Mouse (Mus musculus) left cerebral cortex, adult 2 months (tissue): ENCODE measurements at regions not wholly inside any gene's neighbourhood (a gene's known extent, or its start where the extent isn't known, plus 50 kb on each side); places are given as distances from the start of the nearest gene placed in this dataset.

Experiments used
- DNase-seq, 2 experiments: peaks; one replicate each; pipeline ENCODE4 v3.0.0; 2021 to 2022; ENCODE audit warnings: low spot score in 2 of 2, mixed read lengths in 1 of 2; ENCODE audit errors: extremely low spot score in 1 of 2
- H3K27ac ChIP-seq: fragments of 200-600 bp; 2 replicates; pipeline ENCODE4 v1.8.1; 2022
- H3K4me3 ChIP-seq: fragments of 200-600 bp; 2 replicates; pipeline ENCODE4 v1.8.1; 2022
- CTCF ChIP-seq: fragments of 200-600 bp; IDR thresholded peaks from 2 replicates; pipeline ENCODE4 v1.8.1; 2022; ENCODE audit warnings: antibody characterized with exemption, mild to moderate bottlenecking, moderate library complexity
- intact Hi-C: fragments of 180-260 bp; cut with DNase I; formaldehyde crosslinking; loops from one replicate; pipeline ENCODE4 v1.15.1; 2025

- no peak overlapping the region for H3K4me3 ChIP-seq
- intact Hi-C loops = loop anchor here (1.0 to 2.0 kb wide), 2 partner anchors 87 to 209 kb away; partner anchors contain the start of gene Zfp827
- H3K27ac ChIP-seq = peak overlapping the region; percentile 63; the same call in 1 of the 2 replicates
- no peak for TF ChIP-seq CTCF
- DNase-seq = peak in 1 of 2 experiments; percentile 16
These were observed 86.7 kb upstream of the Zfp827 start for GRCm38 (mm10) chr8:78941558-78941957.

- Histone ChIP-seq H3K27ac (no peak overlapping the region), H3K4me3 (no peak overlapping the region)
- DNase-seq = no peak
- intact Hi-C loops = no loop called here
- no peak for TF ChIP-seq CTCF
These were observed 83.9 kb upstream of the Zfp827 start for GRCm38 (mm10) chr8:78944367-78944766.

GRCm38 (mm10) chr8:78945607-78946006 lies 82.6 kb upstream of the Zfp827 start:
- intact Hi-C loops = no loop called here
- Histone ChIP-seq H3K4me3 (no peak overlapping the region), H3K27ac (no peak overlapping the region)
- no peak for DNase-seq
- no peak for TF ChIP-seq CTCF

- TF ChIP-seq CTCF = no peak
- H3K4me3 ChIP-seq = no peak overlapping the region
- no peak overlapping the region for H3K27ac ChIP-seq
- no peak for DNase-seq
- intact Hi-C loops = no loop called here
These were observed 82.2 kb upstream of the Zfp827 start for GRCm38 (mm10) chr8:78946085-78946484.

- intact Hi-C loops = no loop called here
- no peak for DNase-seq
These were observed 53.2 kb upstream of the Zfp827 start for GRCm38 (mm10) chr8:78975034-78975433.

More at GRCm38 (mm10) chr8:78975034-78975433, 53.2 kb upstream of the Zfp827 start:
- Histone ChIP-seq H3K27ac (no peak overlapping the region), H3K4me3 (no peak overlapping the region)
- TF ChIP-seq CTCF = no peak
